Mouse (Mus musculus): ENCODE measurements around the gene Pnpla3. TPM values are rescaled to one million over a fixed set of nuclear protein-coding genes. Genes with fewer than 3 reads are reported as not detected.

Gene Pnpla3
- polyA plus RNA-seq (2014; fragmentation: Illumina TruSeq; extraction: RNeasy Lipid Tissue Mini Kit (QIAGEN cat#74804); ENCODE audit: low read depth, low replicate concordance): not detected

DNA sequence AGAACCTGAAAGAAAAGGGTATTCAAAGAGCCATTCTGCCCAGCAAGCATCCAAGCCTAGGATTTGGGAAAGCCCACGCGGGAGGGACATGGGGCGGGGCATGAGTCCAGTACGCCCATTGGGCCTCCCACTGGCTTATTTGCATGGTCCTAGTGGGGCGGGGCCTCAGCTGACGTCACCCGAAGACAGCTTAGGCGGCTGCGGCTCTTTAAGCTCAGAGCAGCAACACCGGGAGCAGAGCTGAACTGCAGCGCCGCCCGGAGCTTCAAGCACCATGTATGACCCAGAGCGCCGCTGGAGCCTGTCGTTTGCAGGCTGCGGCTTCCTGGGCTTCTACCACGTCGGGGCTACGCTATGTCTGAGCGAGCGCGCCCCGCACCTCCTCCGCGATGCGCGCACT lies at the start of gene Pnpla3:
Pnpla3 (plus strand) TSS at position 238 of the 400 bp plus-strand sequence.

DNA sequence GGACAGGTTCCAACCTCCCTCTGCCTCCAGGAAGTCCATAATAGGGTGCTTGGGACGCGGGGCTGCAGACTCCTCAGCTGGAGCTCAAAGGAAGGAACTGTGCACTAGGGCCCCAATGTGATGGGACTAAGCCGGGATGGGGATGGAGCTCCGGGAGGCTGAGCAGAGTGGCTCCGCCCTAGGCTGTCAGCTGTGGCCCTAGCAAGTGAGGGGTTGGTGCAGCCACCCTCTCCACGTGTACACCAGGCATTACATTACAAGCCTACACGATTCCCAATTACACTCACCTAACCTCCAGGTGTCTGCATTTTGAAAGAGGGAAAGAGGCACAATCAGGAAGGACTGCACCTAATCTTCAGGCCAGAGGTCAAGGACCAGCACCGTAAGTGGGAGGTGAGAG lies 44.6 kb upstream of the Pnpla3 start, which contains the start of gene Pnpla5:
Pnpla5 (minus strand) TSS at position 101 of the 400 bp plus-strand sequence.

DNA sequence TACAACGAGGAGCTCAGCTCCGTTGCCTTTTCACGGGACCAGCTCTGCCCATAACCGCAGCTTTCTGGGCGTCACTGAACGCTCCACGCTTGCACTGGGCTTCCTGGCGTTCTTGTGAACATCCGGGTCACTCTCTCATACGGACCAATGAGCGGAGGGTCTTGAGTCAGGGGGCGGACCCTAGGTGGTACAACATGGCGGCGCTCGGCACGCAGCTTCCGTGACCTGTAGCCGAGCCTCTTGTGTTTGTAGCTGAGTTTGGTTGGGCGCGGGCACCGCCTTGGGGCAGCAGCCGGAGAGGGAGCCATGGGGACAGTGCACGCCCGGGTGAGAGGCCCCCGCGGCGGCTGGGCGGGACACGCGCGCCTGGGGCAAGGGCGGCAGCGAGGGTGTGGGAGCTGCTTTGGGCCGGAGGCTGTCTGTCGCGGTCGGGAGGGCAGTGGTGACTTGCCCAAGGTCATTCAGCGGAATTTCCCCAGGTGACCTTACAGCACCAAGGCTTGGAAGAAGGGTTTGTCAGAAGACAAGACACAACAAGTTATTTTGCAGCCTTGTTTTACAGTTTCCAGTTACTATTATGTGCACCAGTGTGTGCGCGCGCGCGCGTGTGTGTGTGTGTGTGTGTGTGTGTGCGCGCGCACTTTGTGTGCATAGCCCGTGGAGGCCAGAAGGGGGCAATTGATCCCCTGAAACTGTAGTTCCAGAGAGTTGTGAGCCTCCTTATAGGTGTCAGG lies 24.6 kb downstream of the Pnpla3 start, which contains the start of gene Samm50:
Samm50 (plus strand) TSS at position 184 of the 734 bp plus-strand sequence.

DNA sequence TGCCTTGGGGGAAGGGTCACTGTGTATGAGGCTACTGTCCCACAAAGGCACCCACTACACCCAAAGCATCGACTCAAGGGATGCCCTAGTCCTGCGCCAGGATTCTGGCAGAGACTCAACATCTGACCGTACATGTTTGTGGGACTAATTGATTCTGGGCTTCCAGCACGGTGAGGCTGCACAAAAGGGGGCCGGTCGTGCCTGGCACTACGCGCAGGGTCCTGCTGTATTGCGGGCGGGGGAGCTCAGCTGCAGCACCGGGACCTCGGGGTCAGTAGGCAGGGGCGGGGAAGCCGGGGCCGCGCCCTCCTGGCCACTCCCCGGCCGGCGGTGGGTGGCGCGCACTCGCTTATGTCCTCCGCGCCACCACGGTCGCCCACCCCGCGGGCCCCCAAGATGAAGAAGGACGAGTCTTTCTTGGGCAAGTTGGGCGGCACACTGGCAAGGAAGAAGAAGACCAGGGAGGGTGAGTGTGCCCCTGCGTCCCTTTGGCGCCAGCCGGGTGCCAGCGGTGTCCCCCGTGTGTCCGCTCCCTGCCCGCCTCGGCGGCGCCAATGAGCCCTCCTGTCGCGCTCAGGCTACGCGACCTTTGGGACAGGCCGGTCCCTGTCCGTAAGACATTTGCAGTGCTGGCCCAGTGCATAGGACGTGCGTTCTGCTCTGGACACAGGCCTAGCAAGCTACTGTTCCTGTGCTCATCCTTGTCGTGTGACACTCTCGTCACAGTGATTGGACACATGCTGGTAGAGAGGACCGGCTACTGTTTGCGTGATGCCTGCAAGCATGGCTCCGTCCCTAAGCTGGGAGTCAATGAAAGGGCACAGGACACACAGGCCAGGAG lies 64.3 kb downstream of the Pnpla3 start, which contains the start of gene Parvb:
Parvb (plus strand) TSS at position 323 of the 841 bp plus-strand sequence.

Other genes starting within 250 kb of the Pnpla3 start
- gene Efcab6, start 102.5 kb upstream of the Pnpla3 start, polyA plus RNA-seq (2014; fragmentation: Illumina TruSeq; extraction: RNeasy Lipid Tissue Mini Kit (QIAGEN cat#74804); ENCODE audit: low read depth, low replicate concordance): not detected
- gene Sult4a1, start 62.1 kb upstream of the Pnpla3 start, polyA plus RNA-seq (2014; fragmentation: Illumina TruSeq; extraction: RNeasy Lipid Tissue Mini Kit (QIAGEN cat#74804); ENCODE audit: low read depth, low replicate concordance): 0.41 TPM
- not detected for gene Pnpla5, start 44.7 kb upstream of the Pnpla3 start, polyA plus RNA-seq (2014; fragmentation: Illumina TruSeq; extraction: RNeasy Lipid Tissue Mini Kit (QIAGEN cat#74804); ENCODE audit: low read depth, low replicate concordance)
- gene Samm50, start 24.4 kb downstream of the Pnpla3 start, polyA plus RNA-seq (2014; fragmentation: Illumina TruSeq; extraction: RNeasy Lipid Tissue Mini Kit (QIAGEN cat#74804); ENCODE audit: low read depth, low replicate concordance): 41.8 TPM
- 1.0 TPM for gene Parvb, start 64.2 kb downstream of the Pnpla3 start, polyA plus RNA-seq (2014; fragmentation: Illumina TruSeq; extraction: RNeasy Lipid Tissue Mini Kit (QIAGEN cat#74804); ENCODE audit: low read depth, low replicate concordance)
- gene Parvg, start 156.2 kb downstream of the Pnpla3 start, polyA plus RNA-seq (2014; fragmentation: Illumina TruSeq; extraction: RNeasy Lipid Tissue Mini Kit (QIAGEN cat#74804); ENCODE audit: low read depth, low replicate concordance): 1.2 TPM

All from sigmoid colon, adult 10 weeks (tissue).